Mouse (Mus musculus) liver, adult 2 months (tissue): ENCODE results near the gene Ttll2.
"Not testable (repeated sequence)": the region's sequence is repeated elsewhere in the genome, so short reads cannot be mapped to it uniquely, and the experiment has no call there.

ENCODE experiments used
- CTCF ChIP-seq: fragments of 200-500 bp; IDR thresholded peaks from 2 replicates; pipeline ENCODE4 v1.5.1; 2011; ENCODE audit warnings: low read depth, low read length, control low read depth
- POLR2A ChIP-seq: fragments of 200-500 bp; IDR thresholded peaks from 2 replicates; pipeline ENCODE4 v1.6.1; 2011; ENCODE audit warnings: low read length, control low read depth; ENCODE audit not compliant: insufficient read depth; ENCODE audit errors: extremely low read depth

DNA sequence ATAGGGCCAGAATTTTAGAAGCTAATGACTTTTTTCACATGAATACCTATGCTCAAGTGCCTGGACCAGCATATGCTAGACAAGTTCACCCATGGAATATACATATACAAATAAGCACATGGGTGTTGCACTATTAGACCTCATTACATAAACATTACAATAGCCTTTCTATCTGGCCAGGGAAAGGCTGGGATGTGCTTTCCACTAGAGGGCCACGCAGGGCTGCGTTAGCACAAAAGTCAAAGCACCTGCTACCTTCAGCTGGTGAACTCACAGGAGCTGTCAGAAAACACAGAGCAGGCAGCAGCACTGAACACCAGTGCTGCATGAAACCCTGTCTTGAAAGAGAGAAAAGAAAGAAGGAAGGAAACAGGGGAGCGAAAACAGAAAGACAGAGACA lies 25.4 kb upstream of the Ttll2 start:
- not testable (repeated sequence) for TF ChIP-seq POLR2A, CTCF
